Mouse (Mus musculus): ENCODE measurements at regions not wholly inside any gene's neighbourhood (a gene's known extent, or its start where the extent isn't known, plus 50 kb on each side); places are given as distances from the start of the nearest gene placed in this dataset.

DNA sequence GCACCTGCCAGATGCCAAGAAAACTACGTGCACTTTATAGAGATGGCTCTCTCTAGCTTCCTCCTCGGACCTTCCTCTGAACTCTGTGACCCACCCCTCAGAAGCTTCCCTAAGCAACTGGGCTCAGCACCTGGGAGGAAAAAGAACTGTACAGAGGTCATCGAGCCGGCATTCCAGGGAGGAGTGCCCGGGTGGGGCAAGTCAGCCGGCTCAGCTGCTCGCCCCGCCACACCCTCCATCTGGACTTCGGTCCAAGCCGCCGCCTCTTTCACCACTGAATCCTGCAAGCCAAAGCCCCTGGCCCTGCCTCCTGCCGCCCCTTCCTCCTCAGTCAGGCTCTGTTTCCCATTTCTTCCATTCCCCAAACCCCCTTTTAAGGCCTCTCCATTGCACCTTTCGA, 73.3 kb downstream of the Olfr267 start:
- TF ChIP-seq EP300 (IDR thresholded peaks at IDR 0.05; ENCODE audit: insufficient read depth, low read depth, low read length) = no peak
- no peak for TF ChIP-seq POLR2A (IDR thresholded peaks at IDR 0.05; ENCODE audit: insufficient read depth, low read depth, low read length)
